Mouse (Mus musculus) heart, adult 9 months (tissue): ENCODE results near the gene Abat.

ENCODE experiments used
- DNase-seq, 2 experiments: peaks; one replicate each; pipeline ENCODE4 v3.0.0; 2022; ENCODE audit warnings: low spot score in 2 of 2

Abat gene

DNA sequence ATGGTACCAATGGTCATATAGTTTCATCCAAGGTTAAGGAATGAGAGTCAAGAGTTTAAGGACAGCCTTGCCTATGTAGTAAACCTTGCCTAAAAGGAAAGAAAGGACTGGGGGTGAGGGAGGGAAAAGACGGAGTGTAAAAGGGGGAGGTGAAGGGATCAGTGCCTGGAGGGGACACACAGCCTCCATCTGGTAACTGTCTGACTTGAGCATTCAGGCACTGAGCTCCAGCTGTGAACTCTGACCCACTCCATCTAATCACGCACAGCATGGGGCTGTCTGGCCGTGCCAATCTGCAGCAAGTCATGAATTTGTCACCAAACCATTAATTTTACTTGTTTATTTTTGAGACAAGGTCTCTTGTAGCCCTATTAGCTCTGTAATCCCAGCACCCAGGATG is 60.5 kb downstream of the Abat start:
- DNase-seq = no peak

DNA sequence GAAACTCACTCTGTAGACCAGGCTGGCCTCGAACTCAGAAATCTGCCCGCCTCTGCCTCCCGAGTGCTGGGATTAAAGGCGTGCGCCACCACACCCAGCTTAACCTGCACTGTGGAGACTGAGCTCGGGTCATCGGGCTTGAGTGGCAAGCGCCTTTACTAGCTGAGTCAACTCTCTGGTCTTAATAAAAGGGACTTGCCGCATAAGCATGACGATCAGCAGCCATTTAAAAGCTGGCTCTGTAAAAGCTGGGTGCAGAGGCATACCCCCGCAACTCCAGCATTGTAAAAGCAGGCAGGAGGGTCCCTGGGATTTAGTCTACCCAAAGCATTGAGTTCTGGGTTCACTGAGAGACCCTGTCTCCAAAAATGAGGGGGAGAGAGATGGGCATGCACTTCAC is 61.1 kb downstream of the Abat start:
- no peak for DNase-seq

DNA sequence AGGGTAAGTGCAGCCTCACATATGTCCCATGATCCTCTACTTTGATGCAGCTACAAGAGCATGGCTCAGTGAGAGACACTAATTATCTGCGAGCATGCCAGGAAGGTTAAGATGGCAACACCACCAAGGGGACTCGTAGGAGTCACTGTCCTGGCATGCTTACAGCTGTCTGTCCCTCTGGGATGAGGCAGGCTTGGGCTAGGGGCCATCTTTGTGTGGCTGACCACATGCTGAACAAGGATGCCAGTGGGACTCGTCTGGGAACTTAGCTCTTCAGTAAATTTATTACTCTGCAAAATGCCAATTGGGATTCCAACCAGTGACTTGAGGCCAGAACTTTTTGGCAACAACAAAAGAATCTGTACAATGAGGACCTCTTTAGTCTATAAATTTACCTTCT is 62.9 kb downstream of the Abat start:
- no peak for DNase-seq

DNA sequence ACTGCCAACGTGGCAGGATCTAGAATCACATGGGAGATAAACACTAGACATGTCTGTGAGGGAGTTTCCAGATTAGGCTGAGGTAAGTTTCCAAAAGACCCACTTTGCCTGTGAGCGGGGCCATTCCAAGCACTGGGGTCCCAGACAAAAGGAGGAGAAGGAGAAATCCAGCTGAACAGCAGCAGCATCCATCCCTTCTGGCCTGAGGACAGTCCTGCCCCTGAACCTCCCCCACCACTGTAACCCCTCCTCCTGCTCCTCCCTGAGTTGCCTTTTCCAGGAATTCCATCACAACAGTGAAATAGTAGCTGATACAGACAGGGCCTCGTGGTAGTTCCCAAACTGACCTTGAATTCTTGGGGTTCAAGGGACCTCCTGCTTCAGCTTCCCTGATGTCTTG is 63.7 kb downstream of the Abat start:
- DNase-seq = no peak

DNA sequence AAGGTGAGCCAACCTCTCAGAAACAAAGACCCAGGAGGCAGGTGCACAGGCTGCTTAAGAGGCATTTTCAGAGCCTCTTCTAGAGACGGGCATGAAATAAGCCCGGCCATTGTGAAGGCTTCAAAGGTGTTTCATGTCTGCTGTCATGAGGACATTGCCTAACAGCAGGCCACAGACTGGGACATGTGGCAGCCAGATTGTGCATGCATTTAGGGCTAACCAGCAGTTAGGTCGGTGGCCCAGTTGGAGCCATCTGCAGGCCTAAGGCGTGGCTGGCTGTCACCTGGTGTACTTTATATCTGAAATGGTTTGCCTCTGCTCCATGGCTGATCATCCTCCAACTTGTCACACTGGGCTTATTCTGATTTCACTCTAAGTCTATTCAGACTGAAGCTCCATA is 65.1 kb downstream of the Abat start:
- no peak for DNase-seq

DNA sequence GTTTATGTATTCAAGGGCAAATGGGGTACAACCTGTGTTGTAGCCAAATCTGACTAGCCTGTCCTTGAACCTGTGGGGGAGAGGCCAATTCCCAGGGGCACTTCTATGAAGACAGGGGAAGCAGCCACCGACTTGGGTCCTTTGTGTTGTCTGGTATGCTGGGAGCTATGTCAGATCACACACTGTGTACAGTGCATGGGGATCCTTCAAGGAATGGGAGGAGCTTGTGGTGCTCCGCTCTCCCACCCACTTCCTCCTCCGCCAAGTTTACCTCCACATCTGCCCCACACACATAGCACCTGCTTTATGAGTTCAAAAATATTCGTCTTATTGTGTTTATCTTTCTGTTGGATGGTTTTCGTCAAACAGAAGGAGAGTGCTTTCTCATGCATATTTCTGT is 66.3 kb downstream of the Abat start:
- no peak for DNase-seq

DNA sequence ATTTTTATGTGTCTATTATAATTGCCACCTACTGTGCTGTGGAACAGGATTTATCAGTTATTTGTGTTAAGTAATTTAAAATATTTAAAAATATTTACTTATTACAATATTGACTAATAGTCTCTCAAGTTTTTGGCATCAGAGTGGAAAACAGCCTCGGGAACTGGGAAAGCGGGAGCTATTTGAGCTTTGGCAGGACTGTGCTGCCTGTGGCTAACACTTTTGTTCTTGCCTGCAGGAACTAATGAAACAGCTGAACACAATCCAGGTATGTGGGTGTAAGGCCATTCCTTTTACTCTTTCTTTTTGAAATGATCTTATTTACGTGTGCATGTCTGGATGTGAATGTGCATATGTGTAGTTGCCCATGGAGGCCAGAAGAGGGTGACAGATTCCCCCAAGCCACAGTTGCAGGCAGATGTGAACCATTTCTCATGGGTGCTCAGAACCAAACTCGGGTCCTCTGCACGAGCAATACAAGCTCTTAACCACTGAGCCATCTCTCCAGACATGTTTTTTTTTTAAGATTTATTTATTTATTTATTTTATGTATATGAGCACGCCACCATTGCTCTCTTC is 68.5 kb downstream of the Abat start:
- no peak for DNase-seq

DNA sequence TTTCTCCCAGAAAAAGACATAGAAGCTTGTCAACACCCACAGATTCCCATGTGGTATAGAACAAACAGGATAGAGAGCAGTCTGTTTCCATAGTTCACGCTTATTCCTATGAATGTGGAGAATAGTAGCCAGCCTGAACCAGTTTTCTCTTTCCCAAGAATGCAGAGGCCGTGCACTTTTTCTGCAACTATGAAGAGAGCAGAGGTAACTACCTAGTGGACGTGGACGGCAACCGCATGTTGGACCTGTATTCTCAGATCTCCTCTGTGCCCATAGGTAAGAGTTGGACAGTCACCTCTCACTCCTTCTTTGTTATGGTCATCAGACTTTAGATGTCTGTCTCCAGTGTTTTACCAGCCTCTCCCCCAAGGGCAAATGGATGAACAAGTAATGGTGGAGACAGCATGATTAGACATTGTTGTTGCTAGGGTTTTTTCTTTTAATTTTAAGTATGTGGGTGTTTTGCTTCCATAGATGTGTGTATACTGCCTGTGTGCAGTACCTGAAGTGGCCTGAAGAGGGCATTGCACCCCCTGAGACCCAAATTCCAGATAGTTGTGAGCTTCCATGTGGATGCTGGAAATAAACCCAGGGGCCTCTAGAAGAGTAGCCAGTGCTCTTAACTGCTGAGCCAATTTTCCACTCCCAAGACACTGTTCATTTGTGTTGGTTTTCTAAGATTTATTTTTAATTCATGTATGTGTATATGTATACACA is 69.5 kb downstream of the Abat start:
- no peak for DNase-seq

DNA sequence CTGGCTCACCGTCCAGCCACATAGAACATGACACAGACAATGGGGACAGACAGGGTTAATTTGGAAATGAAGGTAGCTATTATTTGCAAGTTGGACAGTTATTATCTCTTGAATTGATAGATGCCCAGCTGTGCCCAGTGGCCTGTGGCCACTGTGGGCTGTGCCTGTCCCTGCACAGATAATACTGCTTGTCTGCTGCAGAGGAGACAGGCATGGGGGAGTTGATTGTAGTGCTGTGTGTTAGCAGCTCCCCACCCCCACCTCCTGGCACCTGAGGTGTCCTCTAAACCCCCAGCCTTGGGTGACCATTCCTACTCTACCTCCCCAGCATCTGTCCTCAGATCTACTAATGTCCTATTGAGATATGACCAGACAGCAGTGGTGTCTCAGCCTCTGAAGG is 71.0 kb downstream of the Abat start:
- no peak for DNase-seq

DNA sequence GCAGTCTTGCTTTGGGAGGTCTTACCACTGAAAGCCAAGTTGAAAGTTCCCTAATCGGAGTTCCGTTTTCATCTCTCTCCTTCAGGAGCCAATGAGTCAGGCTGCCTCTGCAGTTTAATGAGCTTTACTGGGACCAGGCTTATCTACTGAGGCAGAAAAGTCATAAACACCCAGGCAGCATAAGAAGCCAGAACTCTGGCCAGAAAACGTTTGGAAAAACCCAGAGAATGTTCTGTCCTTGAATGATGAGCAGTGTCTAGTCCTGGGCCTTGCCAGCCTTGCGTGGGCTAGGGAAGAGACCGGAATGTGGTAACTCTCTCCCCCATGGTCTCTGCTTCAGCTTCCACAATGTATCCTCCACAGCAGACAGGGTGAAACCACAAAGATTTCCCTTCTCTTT is 71.8 kb downstream of the Abat start:
- no peak for DNase-seq

DNA sequence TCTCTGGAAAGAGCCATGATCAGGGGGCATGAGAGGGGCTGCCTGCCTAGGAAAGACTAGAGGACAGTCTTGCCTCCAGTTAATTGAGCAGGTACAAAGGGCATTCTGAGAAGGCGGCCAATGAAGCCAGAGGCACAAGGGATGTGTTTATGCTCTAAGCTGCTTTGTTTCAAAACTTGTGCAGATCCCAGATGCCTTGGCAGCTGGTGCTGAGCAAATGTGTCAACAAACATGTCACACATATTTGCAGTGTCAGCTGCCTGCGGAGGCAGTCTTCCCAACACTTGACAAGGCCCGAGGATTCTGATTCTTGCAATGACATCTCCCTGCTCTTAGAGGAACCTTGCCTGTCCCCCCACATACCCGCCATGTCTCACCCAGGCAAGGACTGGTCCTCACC is 82.2 kb downstream of the Abat start:
- no peak for DNase-seq

DNA sequence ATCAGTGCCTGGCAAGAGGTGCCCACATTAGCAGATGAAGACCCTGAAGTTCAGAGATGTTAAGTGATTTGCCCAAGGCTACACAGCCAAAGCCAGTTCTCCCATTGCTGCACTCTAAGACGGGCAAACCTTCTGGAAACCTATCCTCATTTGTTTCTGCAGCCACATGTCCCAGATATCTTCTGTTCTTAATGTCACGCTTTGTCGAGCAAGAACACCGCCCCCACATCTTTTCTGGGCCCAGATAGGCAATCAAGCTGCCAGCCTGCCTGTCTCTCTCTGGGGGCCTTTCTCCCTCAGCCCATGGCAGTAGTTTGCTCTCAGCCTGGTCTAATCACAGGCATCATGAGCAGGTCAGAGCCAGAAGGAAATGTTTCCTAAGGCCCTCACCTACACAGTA is 83.1 kb downstream of the Abat start:
- DNase-seq = no peak

DNA sequence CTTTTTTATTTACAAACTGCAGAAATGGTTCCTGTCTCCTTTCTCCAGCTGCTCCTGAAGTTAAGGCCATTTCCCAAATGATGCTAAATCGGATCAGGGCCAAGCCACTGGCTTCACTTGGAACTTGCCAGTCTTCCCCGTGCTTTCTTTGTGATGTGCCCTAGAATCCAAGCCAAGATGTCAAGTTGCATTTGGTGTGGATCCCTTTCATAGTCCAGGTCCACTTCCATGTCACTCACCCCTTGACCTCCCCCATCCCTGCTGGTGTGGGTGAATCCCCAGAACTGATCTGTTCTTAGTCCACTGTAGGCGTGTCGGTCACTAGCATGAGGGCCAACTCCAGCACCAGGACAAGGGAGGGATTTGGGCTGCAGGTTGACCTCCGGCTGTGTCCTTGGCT is 84.3 kb downstream of the Abat start:
- no peak for DNase-seq

DNA sequence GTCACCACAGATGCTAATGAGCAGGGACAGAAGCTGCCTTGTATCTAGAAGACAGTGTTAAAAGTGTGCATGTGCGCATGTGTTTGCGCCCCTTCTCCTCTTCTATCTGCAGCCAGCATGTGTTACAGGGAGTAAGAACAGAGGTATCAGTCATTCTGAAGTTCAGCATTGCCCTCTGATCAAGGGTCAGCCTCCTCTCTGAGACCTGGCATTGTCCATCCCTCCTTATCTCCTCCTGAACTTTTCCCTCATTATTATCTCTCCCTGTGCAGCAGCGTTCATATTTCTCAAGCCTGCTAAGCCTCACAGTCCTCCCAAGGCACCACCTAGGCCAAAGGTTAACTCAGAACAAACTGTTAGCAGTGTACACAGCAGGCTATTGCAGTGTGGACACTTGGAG is 90.6 kb downstream of the Abat start:
- no peak for DNase-seq

DNA sequence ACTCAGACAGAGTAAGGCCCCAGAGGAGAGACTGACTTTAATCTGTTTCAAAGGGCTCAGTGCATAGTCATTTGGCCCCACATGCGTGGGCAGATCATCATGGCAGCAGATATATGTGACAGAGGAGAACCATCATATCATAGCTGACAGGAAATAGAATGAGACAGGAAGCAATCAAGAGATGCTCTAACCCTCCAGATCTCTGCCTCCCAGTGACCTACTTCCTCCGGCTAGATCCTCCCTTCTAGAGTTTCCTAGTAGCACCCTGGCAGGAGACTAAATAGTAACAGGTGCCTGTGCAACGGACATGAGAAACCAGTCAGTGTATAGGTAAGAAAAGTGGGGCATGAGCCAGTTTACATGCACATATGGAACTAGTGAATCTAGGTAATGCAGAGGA is 97.2 kb downstream of the Abat start:
- DNase-seq = no peak

DNA sequence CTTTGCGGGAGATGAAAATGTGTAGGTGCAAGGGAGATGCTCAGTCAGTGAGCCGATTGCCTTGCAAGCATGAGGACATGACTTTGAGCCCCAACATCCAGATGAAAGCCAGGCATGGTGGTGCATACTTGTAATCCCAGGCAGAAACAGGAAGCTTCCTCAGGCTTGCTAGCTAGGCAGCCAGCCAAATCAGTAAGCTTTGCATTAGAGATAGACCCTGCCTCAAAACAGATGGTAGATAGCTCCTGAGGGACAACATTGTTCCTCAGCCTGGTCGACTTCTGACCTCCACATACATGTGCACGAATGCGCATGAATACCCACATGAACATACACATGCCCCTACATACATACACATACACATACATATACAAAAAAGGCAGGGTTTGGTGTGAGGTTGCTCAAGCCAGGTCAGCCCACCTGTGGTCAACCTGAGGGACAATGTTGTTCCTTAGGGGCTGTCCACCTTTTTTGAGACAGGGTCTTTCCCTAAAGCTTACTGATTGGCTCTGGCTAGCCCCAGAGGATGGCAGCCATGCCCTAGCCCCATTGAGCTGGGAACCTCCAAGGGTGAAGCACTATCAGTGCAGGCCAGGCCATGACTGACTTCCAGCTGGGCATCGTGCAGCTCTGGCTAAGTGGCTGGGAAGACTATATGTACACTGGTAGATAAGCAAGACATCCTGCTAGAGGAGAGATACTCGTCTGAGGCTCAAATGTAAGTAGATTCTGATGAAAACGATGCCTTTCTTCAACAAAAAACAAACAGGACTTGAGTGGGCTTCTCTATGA is 99.2 kb downstream of the Abat start:
- DNase-seq = no peak

DNA sequence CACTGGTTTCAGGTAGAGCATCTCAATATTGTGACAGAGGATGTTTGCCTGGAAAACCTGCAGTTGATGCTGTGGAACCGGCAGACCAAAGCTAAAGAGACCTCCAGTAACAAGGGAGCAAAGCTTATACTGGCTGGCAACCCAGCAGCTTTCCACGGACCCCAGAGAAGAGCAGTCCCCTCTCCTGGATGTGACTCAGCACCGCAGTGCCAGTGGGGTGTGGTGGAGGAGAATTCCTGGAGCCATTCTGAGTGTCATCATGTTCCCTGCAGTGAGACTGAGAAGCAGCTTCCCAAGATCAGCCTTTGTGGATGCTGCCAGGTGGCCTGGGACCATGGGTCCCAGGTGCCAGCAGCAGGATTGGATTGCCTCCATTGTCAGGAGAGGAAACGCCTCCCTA is 99.8 kb downstream of the Abat start:
- DNase-seq = no peak

DNA sequence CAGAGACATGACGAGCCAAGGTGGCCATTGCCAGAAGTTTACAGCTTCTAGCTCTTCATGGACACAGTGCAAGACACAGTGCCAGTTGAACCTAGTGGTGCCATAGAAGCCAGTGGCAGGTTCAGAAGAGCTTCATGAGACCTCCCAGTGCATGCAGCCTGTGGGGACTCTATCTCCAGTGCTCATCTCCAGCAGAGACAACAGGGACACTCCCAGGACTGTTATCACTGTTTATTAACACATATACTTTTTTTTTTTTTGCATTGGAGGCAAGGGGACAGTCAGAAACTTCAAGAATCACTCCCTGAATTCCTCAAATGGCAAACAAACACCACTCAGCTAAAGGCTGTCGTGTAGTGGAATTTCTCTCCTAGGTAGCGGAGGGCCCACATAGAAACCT is 100.2 kb downstream of the Abat start:
- no peak for DNase-seq

DNA sequence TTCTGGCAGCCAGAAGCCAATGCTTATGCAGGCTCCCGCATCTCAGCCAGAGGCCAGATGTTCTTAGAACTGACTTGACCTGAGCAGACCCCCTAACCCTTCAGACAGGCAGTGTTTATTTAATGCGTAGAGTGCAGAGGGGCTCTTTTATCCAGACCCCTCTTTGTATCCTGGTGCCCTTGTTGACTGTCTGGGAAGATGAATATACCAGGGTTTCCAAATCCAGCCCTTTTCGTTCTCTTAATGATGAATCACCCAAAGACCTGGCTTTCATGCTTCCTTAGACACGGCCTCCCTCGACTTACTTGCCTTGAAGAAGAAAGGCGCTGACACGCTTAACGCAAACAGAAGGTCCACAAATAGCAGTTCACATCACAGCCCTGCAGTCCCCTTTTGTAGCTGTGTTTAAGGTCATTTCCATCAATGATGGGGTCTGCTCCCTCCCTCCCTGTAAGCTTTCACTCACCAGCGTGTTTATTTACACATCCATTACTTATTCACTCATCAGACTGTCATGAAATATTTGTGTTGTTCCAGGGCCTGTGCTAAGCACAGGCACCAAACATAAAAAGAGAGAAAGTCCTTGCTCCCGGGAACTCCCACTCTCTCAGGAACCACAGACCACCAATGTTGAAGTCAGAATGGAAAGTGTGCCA is 106.6 kb downstream of the Abat start:
- no peak for DNase-seq

DNA sequence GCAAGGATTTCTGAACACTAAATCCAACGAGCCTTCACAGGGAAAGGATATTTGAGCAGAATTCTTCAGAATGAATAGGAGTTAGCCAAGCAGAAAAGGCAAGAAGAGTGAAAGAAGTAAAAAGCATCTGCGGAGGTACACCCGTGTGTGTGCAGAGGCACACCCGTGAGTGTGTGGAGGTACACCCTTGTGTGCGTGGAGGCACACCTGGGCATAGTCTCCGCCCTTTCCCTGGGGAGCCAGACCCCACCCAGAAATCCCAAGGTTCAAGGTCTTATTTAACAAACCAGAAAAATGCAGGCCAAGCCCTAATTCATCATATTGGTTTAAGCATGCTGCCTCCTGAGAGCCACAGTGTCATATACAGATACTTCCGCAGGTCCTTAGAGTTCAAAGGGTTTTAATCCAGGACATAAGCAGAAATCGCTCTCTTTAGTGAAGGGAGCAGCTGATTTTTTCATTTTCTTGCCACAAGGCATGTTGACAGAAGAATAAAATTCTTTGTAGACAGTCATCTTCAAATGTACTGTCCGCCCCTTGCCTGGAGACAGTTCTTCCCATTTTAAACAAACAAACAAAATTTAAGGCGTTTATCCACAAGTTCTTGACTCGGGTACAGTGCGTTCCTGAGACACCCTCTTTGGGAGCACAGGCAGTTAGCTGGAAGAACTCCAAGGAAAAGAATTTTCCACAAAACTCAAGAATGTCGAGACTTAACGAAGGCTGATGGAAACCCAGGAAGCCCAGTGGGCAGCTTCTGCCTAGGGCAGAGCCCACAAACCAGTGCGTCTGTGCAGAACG is 107.3 kb downstream of the Abat start:
- no peak for DNase-seq

DNA sequence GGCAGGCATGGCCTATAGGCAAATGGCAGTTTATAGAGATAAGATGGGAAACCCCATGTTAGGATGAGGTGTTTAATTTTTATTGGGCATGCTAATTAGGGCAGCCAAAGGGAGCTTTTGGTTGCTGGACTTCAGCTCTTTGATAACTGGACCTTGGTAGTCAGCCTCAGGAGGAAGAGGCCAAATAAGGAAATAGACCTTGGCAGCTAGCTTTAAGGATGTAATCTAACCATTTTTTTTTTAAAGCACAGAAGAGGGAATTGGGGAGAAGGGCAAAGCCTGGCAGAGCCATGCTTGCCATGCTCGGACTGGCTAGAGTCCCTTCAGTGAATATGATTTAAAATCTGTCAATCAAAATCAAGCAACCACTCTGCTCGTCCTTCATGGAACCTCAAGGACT is 117.2 kb downstream of the Abat start:
- DNase-seq = no peak

DNA sequence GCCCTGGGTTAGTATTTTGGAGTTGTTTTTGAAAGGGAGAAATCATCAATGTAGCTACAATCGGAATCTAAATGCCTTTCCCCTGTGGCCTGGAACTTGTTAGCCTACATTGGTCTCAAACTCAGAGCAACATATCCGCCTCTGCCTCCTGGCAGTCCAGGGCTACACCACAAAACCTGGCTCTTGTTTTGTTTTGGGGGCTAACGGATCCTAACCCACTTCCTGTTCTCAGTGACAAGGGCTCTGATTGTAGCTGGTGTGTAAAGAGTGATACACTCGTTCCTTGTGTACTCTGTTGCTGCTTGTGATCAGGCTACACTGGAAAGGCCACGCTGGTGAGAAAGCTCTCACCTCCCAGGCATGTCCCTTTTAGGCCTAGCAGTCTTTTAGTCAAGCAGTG is 118.2 kb downstream of the Abat start:
- DNase-seq = no peak
